Mouse (Mus musculus) E14TG2a.4 (cell line): ENCODE results near the gene Jakmip3.

Experiments used
- CTCF ChIP-seq: conservative IDR thresholded peaks from 2 replicates; pipeline ENCODE4 v1.5.1; 2014; ENCODE audit warnings: low read length
- NANOG ChIP-seq: IDR thresholded peaks from 2 replicates; pipeline ENCODE4 v1.6.1; 2014; ENCODE audit warnings: borderline replicate concordance, low read length, mixed read lengths

DNA sequence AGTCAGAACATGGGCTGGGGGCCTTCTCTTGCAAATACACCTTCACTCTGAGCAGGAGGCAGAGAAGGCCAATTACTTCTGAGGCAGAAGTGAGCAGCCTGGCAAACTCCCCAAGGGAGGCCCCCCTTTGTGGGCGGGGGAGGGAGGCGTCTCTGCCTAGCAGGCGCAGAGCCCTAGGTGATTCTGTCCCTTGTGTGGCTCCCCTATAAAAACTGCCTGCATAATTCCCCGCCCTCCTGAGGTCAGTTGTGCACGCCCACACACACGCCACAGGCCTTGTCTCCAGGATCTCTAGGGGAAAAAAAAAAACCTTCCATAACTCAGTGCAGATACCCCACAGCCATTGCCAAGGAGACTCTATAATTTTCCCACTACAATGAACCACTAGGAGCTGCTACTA lies 189.8 kb downstream of the Jakmip3 start:
- no peak for TF ChIP-seq CTCF
- no peak for TF ChIP-seq NANOG
